Mouse (Mus musculus) lung, postnatal 25 days (tissue): ENCODE measurements around the gene Olfr1513.
"Not testable (repeated sequence)": the region's sequence is repeated elsewhere in the genome, so short reads cannot be mapped to it uniquely, and the experiment has no call there.

Source experiments
- DNase-seq: peaks from one replicate; pipeline ENCODE4 v3.0.0; 2022; ENCODE audit warnings: low spot score

Olfr1513 gene

DNA sequence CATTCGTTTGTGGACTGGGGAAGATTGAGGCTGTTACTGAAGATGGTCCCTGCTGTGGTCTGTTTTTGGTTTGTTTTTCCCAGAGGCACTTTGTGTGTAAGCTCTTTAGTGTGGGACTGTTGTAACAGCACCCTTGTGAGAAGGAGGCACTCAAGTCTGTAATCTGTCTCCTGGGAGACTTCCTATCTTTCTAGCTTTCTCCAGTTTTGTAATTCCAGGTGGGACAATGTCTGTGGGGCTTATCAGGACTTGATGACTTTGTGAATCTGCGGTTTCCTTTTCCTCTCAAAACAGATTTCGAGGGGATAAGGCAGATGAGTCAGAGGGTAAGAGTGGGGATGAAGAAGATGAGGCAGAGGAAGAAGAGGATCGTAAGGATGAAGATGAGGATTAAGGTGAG lies at the start of gene Olfr1513:
TSS of gene Olfr1513 (minus strand) at position 101 of the 400 bp plus-strand sequence.
- DNase-seq = no peak

DNA sequence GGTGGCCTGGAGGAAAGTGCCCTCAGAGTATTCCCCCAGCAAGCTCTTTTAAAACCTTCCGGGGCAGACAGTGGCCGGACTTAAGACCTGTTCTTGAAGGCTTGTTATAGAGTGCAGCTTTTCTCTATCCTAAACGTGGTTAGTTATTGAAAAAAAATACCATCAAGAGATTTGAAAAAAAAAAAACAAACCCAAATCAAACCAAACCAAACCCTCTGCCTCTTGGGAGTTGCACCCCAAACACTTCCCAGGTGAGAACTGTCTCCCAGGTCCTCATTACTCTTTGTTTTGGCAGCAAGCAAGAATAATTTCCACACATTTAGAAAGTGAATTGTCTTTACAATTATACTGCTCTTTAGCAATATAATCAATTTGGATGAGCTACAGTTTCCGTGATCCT lies 41.1 kb upstream of the Olfr1513 start, which contains the start of gene Olfr1511:
TSS of gene Olfr1511 (minus strand) at position 101 of the 400 bp plus-strand sequence.
- DNase-seq = no peak

GRCm38 (mm10) chr14:52390084-52390848 lies 34.1 kb upstream of the Olfr1513 start:
- not testable (repeated sequence) for DNase-seq

DNA sequence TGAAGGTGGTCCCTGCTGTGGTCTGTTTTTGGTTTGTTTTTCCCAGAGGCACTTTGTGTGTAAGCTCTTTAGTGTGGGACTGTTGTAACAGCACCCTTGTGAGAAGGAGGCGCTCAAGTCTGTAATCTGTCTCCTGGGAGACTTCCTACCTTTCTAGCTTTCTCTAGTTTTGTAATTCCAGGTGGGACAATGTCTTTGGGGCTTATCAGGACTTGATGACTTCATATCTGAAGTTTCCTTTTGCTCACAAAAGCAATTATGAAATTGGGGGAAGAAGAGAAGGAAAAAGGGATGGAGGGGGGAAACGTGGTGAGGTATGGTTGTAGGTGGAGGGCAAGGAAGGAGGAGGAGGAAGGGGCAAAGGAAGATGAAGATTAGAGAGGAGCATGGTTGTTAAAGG lies 22.9 kb upstream of the Olfr1513 start, which contains the start of gene Olfr1512:
TSS of gene Olfr1512 (minus strand) at position 101 of the 400 bp plus-strand sequence.
- no peak for DNase-seq

- DNase-seq = no peak
Observed at GRCm38 (mm10) chr14:52368741-52369140, 12.5 kb upstream of the Olfr1513 start.

DNA sequence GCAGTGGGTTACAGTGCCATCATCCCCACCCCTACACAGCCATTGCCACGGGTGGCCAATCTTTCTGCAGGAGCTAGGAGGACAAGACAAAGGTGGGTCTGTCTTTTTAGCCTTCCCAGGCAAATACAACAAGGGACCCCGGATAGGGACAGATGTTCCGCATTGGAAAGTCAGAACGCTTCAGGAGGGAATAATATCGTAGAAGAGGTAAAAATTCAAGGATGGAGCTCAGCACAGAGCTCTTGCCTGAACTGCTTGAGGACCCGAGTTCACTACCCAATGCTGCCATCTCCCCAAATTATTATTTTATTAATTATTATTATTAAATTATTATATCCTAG lies 16.7 kb downstream of the Olfr1513 start:
- DNase-seq = no peak

DNA sequence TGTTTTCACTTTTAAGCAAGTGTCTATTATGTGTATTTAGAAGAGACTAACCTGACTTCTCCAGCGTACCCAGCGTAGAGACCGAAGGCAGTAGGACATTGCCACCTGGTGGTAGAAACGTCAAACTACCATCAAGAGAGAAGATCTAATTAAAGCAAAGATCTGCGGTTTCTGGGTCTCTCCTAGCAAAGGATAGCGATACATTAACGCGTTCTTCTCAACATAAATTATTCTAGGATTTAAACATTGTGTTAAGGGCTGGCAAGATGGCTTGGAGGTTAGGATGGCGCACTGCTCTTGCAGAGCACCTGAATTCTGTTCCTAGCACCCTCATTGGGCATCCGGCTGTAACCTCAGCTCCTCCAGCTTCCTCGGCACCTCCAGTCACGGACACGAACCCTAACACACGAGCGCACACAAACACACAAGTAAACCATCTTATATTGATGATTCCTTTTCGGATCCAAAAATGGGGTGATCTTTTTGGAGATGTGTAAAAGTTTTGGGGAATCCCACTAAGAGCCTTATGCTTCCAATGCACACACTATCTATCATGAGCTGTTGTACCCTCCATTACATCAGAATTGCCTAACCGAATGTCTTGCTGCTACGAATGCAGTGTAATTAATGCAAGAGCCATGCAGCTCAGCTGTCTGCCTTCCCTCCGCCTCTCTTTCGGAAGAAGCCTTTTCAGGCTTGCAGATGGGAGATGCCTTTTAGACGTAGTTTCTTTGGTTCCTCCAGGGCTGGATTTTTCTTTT lies 17.3 kb downstream of the Olfr1513 start:
- peak; percentile 68 for DNase-seq

- no peak for DNase-seq
Observed at GRCm38 (mm10) chr14:52332171-52332570, 24.0 kb downstream of the Olfr1513 start.

DNA sequence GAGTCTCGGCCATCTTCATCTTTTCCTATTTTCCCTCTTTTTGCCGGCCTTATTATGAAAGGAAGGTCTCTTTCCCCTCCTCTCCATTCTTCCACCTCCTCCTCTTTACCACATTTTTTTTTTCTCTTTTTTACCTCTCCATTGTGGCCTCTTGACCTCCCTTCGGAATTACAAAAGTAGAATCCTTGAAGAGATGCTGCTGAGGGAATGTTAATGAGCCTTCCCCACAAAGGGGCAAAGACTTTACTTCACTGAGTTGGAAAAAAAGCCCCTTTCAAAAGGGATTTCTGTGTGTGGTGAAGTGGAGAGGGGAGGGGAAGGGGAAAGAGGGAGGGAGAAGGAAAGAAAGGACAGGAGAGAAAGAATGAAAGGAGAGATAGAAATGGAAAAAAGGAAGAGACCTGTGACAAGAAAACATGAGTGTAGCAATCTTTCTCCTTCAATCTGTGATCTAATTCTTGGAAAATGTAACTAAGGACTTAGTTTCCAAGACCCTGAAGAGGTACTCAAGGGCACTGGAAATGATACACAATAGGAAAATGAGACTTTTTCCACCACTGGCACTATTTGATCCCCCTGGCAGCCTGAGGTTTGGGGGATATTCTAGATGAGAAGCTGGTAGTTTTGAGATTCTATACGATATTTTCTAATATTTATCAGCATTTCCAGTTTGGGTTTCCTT lies 25.0 kb downstream of the Olfr1513 start:
- DNase-seq = no peak

- DNase-seq = no peak
Observed at GRCm38 (mm10) chr14:52327910-52328812, 28.0 kb downstream of the Olfr1513 start, which contains the start of gene Sall2. TSS of gene Sall2 (minus strand) at chr14:52328762.

- DNase-seq = no peak
Observed at GRCm38 (mm10) chr14:52327375-52327901, 28.8 kb downstream of the Olfr1513 start.

GRCm38 (mm10) chr14:52325890-52326289 lies 30.3 kb downstream of the Olfr1513 start:
- no peak for DNase-seq

- DNase-seq = no peak
Observed at GRCm38 (mm10) chr14:52319361-52319760, 36.8 kb downstream of the Olfr1513 start.

DNA sequence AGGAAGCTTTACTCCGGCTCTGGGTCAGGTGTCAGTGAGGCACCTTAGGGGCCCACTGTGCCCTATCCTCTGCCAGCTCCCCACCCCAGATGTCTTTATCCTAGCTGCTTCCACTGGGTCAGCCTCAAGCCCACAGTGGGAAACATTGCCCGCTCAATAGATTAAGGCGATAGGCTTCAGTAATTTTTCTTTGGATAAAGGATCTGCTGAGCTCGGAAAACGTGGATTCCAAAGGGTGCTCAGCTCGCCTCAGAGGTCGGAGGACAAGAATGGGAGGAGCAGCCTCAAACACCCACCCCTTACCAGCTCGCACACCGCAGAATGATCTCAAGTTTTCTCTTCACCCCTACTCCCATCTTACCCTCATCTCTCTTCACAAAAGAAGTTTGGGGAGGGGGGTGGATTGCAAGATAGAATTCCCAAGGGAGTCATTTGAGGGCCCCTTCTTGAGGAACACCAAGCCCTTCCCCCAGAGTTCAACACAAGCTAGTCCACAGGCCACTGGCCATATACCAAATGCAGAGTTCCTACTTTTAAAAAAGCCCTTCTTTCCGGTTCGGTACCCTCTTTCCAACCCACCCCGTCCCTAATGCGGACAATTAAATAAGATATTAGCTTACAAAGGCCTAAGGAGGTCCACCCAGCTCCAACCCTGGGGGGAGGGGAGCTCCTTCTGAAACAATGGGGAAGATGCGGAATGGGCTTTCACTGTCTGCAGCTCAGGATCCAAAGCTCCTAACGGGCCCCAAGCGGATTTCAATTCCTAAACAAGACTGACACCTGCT lies 39.6 kb downstream of the Olfr1513 start:
- DNase-seq = no peak

GRCm38 (mm10) chr14:52315792-52316440 lies 40.3 kb downstream of the Olfr1513 start:
- peak; percentile 48 for DNase-seq

DNA sequence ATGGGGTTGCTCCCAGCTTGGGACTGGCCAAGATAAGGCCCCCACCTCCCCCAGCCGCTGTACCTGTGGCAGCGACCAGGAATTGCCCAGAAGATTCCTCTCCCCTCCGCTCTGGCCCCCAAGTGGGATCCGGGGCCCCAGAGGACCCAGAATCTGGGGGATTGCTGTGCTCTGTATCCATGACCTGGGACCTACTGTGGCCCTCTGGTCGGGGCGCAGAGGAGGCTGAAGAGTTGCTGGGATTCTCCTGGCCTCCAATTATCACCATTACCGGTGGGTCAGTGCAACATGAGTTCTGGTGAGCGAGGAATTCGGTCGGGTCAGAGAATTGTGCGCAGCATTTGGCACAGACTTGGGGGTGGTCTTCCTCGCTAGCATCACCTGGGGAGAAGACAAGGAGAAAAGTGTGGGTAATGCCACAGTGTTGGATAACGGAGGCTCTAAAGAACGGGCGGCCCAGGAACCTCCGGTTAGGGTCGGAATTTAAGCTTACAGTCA lies 40.9 kb downstream of the Olfr1513 start:
- no peak for DNase-seq

GRCm38 (mm10) chr14:52314808-52315150 lies 41.4 kb downstream of the Olfr1513 start:
- no peak for DNase-seq

- no peak for DNase-seq
Observed at GRCm38 (mm10) chr14:52313931-52314807, 42.0 kb downstream of the Olfr1513 start.

DNA sequence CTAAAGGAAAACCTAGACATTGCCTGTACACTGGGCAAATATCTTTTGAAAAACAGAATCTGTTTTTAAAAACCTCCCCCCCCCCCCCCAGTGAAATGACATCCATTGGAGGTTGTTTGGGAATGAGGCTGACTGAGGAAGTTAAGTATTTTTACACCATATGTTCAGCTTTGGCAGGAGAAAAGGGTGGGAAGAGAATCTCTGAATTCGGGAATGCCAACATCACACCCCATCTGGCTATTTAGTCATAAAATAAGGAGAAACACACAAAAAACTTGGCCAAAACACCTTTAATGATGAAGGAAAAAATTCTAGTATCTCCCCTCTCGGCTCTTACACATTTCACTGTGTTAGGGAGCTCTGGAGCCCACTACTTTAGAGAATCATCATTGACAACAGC lies 45.3 kb downstream of the Olfr1513 start:
- DNase-seq = no peak
